Mouse (Mus musculus) CH12.LX (cell line): ENCODE measurements around the gene Btd. TPM values are rescaled to one million over a fixed set of nuclear protein-coding genes. Genes with fewer than 3 reads are reported as not detected.

Source experiments
- DNase-seq: peaks from one replicate; pipeline ENCODE4 v3.0.0-alpha.2; 2013; ENCODE audit errors: extremely low read depth
- H3K27ac ChIP-seq: 2 replicates; pipeline ENCODE4 v1.5.1; 2012; ENCODE audit warnings: low read depth, mild to moderate bottlenecking, control low read depth, moderate library complexity; ENCODE audit not compliant: insufficient read depth
- H3K27me3 ChIP-seq: replicated peaks from 2 replicates; pipeline ENCODE3; 2012; ENCODE audit warnings: inconsistent platforms
- H3K36me3 ChIP-seq, 2 experiments: replicated peaks in 1 of 2; 2 replicates each; pipeline versions ENCODE3 to v1.6.1; 2012; ENCODE audit warnings: inconsistent platforms in 1 of 2, low read length in 1 of 2, mild to moderate bottlenecking in 1 of 2, mixed read lengths in 1 of 2, moderate library complexity in 1 of 2; ENCODE audit not compliant: control insufficient read depth in 1 of 2, insufficient read depth in 1 of 2
- H3K4me1 ChIP-seq, 2 experiments: 2 replicates each; pipeline ENCODE4 v1.6.1; 2012; ENCODE audit warnings: inconsistent platforms in 1 of 2, moderate library complexity in 1 of 2; ENCODE audit not compliant: insufficient read depth in 2 of 2, control insufficient read depth in 1 of 2
- H3K4me2 ChIP-seq: 2 replicates; pipeline ENCODE4 v1.6.1; 2012; ENCODE audit warnings: low read depth, mild to moderate bottlenecking, control low read depth; ENCODE audit not compliant: poor library complexity, insufficient read depth, severe bottlenecking
- H3K4me3 ChIP-seq, 3 experiments: fragments of 150-350 bp in 1 of 3; sonication (generic) in 1 of 3; replicated peaks in 1 of 3; 2 replicates each; pipeline versions ENCODE3 to v1.5.1; 2011 to 2012; ENCODE audit warnings: low read depth in 2 of 3, low read length in 2 of 3, mild to moderate bottlenecking in 2 of 3, moderate library complexity in 2 of 3, control low read depth in 1 of 3, improper control_type of control experiment in 1 of 3, inconsistent platforms in 1 of 3, mixed read lengths in 1 of 3; ENCODE audit not compliant: poor library complexity in 1 of 3
- H3K79me2 ChIP-seq: replicated peaks from 2 replicates; pipeline ENCODE4 v1.6.1; 2012; ENCODE audit warnings: mild to moderate bottlenecking, moderate library complexity; ENCODE audit not compliant: control insufficient read depth, poor library complexity, insufficient read depth, severe bottlenecking; ENCODE audit errors: extremely low read depth
- H3K9ac ChIP-seq: 2 replicates; pipeline ENCODE4 v1.6.1; 2012; ENCODE audit warnings: low read depth, mild to moderate bottlenecking, control low read depth, moderate library complexity; ENCODE audit not compliant: insufficient read depth
- H3K9me3 ChIP-seq: replicated peaks from 2 replicates; pipeline ENCODE3; 2012; ENCODE audit warnings: low read length, inconsistent platforms, mixed read lengths
- BHLHE40 ChIP-seq: IDR thresholded peaks from 2 replicates; pipeline ENCODE4 v1.6.1; 2011; ENCODE audit warnings: mild to moderate bottlenecking, low read depth, low read length, improper control_type of control experiment
- CHD1 ChIP-seq: IDR thresholded peaks from 2 replicates; pipeline ENCODE4 v1.6.1; 2012; ENCODE audit warnings: low read depth, low read length, improper control_type of control experiment, inconsistent platforms
- E2F4 ChIP-seq: IDR thresholded peaks from 2 replicates; pipeline ENCODE4 v1.6.1; 2011; ENCODE audit warnings: low read depth, low read length, improper control_type of control experiment; ENCODE audit not compliant: insufficient replicate concordance
- ELF1 ChIP-seq: IDR thresholded peaks from 2 replicates; pipeline ENCODE4 v1.6.1; 2014; ENCODE audit warnings: low read depth, mild to moderate bottlenecking, inconsistent platforms, low read length, improper control_type of control experiment
- EP300 ChIP-seq: IDR thresholded peaks from 2 replicates; pipeline ENCODE4 v1.6.1; 2011; ENCODE audit warnings: low read length, improper control_type of control experiment
- ETS1 ChIP-seq: conservative IDR thresholded peaks from 2 replicates; pipeline ENCODE4 v1.6.1; 2012; ENCODE audit warnings: low read depth, mild to moderate bottlenecking, inconsistent platforms, low read length, improper control_type of control experiment, moderate library complexity
- HCFC1 ChIP-seq: IDR thresholded peaks from 2 replicates; pipeline ENCODE4 v1.6.1; 2012; ENCODE audit warnings: low read depth, mild to moderate bottlenecking, inconsistent platforms, low read length, improper control_type of control experiment
- IRF4 ChIP-seq: IDR thresholded peaks from 2 replicates; pipeline ENCODE4 v1.6.1; 2014; ENCODE audit warnings: low read depth, mild to moderate bottlenecking, inconsistent platforms, low read length, improper control_type of control experiment
- JUND ChIP-seq: conservative IDR thresholded peaks from 2 replicates; pipeline ENCODE4 v1.6.1; 2011; ENCODE audit warnings: low read depth, low read length, improper control_type of control experiment
- MAFK ChIP-seq: IDR thresholded peaks from 2 replicates; pipeline ENCODE4 v1.6.1; 2011; ENCODE audit warnings: low read length, improper control_type of control experiment; ENCODE audit not compliant: insufficient replicate concordance
- MAX ChIP-seq: IDR thresholded peaks from 2 replicates; pipeline ENCODE4 v1.6.1; 2011; ENCODE audit warnings: low read length, improper control_type of control experiment
- MEF2A ChIP-seq: IDR thresholded peaks from 2 replicates; pipeline ENCODE4 v1.6.1; 2014; ENCODE audit warnings: low read depth, mild to moderate bottlenecking, inconsistent platforms, low read length, improper control_type of control experiment, borderline replicate concordance
- MXI1 ChIP-seq: IDR thresholded peaks from 2 replicates; pipeline ENCODE4 v1.6.1; 2011; ENCODE audit warnings: mild to moderate bottlenecking, low read depth, low read length, improper control_type of control experiment
- NELFE ChIP-seq: IDR thresholded peaks from 2 replicates; pipeline ENCODE4 v1.6.1; 2011; ENCODE audit warnings: low read depth, low read length, improper control_type of control experiment
- PAX5 ChIP-seq: IDR thresholded peaks from 2 replicates; pipeline ENCODE4 v1.6.1; 2012; ENCODE audit warnings: low read length, inconsistent platforms, mixed read lengths
- POLR2A ChIP-seq: IDR thresholded peaks from 2 replicates; pipeline ENCODE4 v1.6.1; 2011; ENCODE audit warnings: low read depth, mild to moderate bottlenecking, improper control_type of control experiment, low read length
- SIN3A ChIP-seq: IDR thresholded peaks from 2 replicates; pipeline ENCODE4 v1.6.1; 2012; ENCODE audit warnings: low read length, improper control_type of control experiment, inconsistent platforms
- SMC3 ChIP-seq: IDR thresholded peaks from 2 replicates; pipeline ENCODE4 v1.6.1; 2011; ENCODE audit warnings: low read depth, low read length, improper control_type of control experiment
- TBP ChIP-seq: conservative IDR thresholded peaks from 2 replicates; pipeline ENCODE4 v1.6.1; 2011; ENCODE audit warnings: low read depth, low read length, improper control_type of control experiment
- TCF12 ChIP-seq: IDR thresholded peaks from 2 replicates; pipeline ENCODE4 v1.6.1; 2014; ENCODE audit warnings: low read depth, mild to moderate bottlenecking, inconsistent platforms, low read length, improper control_type of control experiment
- ZMIZ1 ChIP-seq: IDR thresholded peaks from 2 replicates; pipeline ENCODE4 v1.6.1; 2012; ENCODE audit warnings: low read depth, mild to moderate bottlenecking, inconsistent platforms, low read length, improper control_type of control experiment
- ZNF384 ChIP-seq: IDR thresholded peaks from 2 replicates; pipeline ENCODE4 v1.6.1; 2012; ENCODE audit warnings: low read depth, low read length, improper control_type of control experiment, inconsistent platforms
- dilution Hi-C: fragments of 300-500 bp; cut with MboI; formaldehyde crosslinking; loops from 2 replicates; pipeline ENCODE4 v1.14.3; 2020; ENCODE audit warnings: low sequenced_read_pairs; ENCODE audit not compliant: extremely low pct_unique_long_range_greater_than_20kb, extremely low pct_ligation_motif_present
- in situ Hi-C: fragments of 300-500 bp; cut with MboI; formaldehyde crosslinking; loops from 3 replicates; pipeline ENCODE4 v1.14.3; 2019; ENCODE audit warnings: low sequenced_read_pairs, low pct_ligation_motif_present, low pct_unique_long_range_greater_than_20kb, mixed read lengths
- polyA plus RNA-seq: library from polyadenylated mRNA; unstranded; fragments of >175 nt; gene quantifications from 2 replicates; pipeline ENCODE4 v1.2.1, GENCODE M21; 2012; ENCODE audit warnings: low read depth; ENCODE audit not compliant: insufficient read length
- total RNA-seq, 2 experiments: library from RNA; depleted of rRNA; stranded (reverse); fragments of 300-350 nt in 1 of 2; fragments of >200 nt in 1 of 2; gene quantifications; 2 replicates each; pipeline ENCODE4 v1.2.3; 2012 to 2014

Gene Btd
- total and polyA plus RNA-seq, 3 experiments: 16.2 to 25.4 (median 23.0) TPM

- Histone ChIP-seq H3K4me3 (peak overlapping the region in 2 of 3 experiments; percentile 1 to 14), H3K27me3 (no peaks in the 10 kb centered on the region), H3K79me2 (no peaks in the 10 kb centered on the region), H3K4me2 (peak overlapping the region; percentile 19; the same call in 1 of the 2 replicates), H3K9ac (peak overlapping the region; percentile 8), H3K9me3 (no peaks in the 10 kb centered on the region), H3K27ac (peak overlapping the region; percentile 31), H3K4me1 (peaks cover 27 to 59% of the 10 kb centered on the region in 2 experiments), H3K36me3 (no peaks in the 10 kb centered on the region)
- dilution Hi-C loops: no loop called here
- in situ Hi-C loops: no loop called here
- TF ChIP-seq TCF12 (peak; percentile 51; the same call in 1 of the 2 replicates), CHD1 (0 out of 2 replicates have a peak, but pooled peaks have one; percentile 59), TBP (no peak), MAX (peak; percentile 14; the same call in 1 of the 2 replicates), HCFC1 (no peak; the same call in 1 of the 2 replicates), SIN3A (peak; percentile 51; the same call in 1 of the 2 replicates), BHLHE40 (peak; percentile 50), SMC3 (no peak; the same call in 1 of the 2 replicates), IRF4 (peak; percentile 81), ZNF384 (no peak), MAFK (0 out of 2 replicates have a peak, but pooled peaks have one; percentile 17), ZMIZ1 (no peak), ETS1 (peak; percentile 40; the same call in 1 of the 2 replicates), POLR2A (peak; percentile 33; the same call in 1 of the 2 replicates), EP300 (peak; percentile 80), E2F4 (no peak), JUND (no peak), NELFE (no peak), MEF2A (peak; percentile 66; the same call in 1 of the 2 replicates), ELF1 (peak; percentile 80)
- peak; percentile 76 for DNase-seq
Observed at GRCm38 (mm10) chr14:31685680-31686079, 44.9 kb downstream of the Btd start.

GRCm38 (mm10) chr14:31686231-31686630 lies 45.4 kb downstream of the Btd start:
- dilution Hi-C loops: no loop called here
- H3K9me3 ChIP-seq: no peaks in the 10 kb centered on the region
- H3K4me2 ChIP-seq: no peak overlapping the region
- DNase-seq: no peak
- TF ChIP-seq MXI1: no peak
- no peak for TF ChIP-seq PAX5
- no peak for TF ChIP-seq ELF1
- peaks cover 24 to 56% of the 10 kb centered on the region in 2 experiments for H3K4me1 ChIP-seq
- in situ Hi-C loops: no loop called here
- no peak overlapping the region for H3K9ac ChIP-seq
- H3K4me3 ChIP-seq: peak overlapping the region in 1 of 3 experiments; percentile 2
- no peaks in the 10 kb centered on the region for H3K27me3 ChIP-seq
- H3K79me2 ChIP-seq: no peaks in the 10 kb centered on the region
- no peaks in the 10 kb centered on the region for H3K36me3 ChIP-seq
- H3K27ac ChIP-seq: no peak overlapping the region
